Mouse (Mus musculus): Measurements from ENCODE around the gene Rccd1.

Rccd1 gene

GRCm38 (mm10) chr7:80255981-80256380 is 68.3 kb downstream of the Rccd1 start:
- no peak for DNase-seq

GRCm38 (mm10) chr7:80252886-80253285 is 71.4 kb downstream of the Rccd1 start:
- DNase-seq = no peak

GRCm38 (mm10) chr7:80252437-80252836 is 71.8 kb downstream of the Rccd1 start:
- no peak for DNase-seq

GRCm38 (mm10) chr7:80246859-80247258 is 77.4 kb downstream of the Rccd1 start:
- DNase-seq = no peak

- DNase-seq = peak; percentile 98 to 99
These were observed 78.0 kb downstream of the Rccd1 start, which contains the start of gene Ttll13 for GRCm38 (mm10) chr7:80246148-80246721. Gene Ttll13, plus strand, starts transcription at chr7:80246376.

GRCm38 (mm10) chr7:80244851-80245250 is 79.4 kb downstream of the Rccd1 start:
- DNase-seq = no peak

Data from kidney, postnatal 25 days (tissue).